8 mouse cellular contexts compared by ENCODE assay signal in genomic region chr11:57696807-57697251, GRCm38 (mm10). TPM values are rescaled to one million over a fixed set of nuclear protein-coding genes. Genes with fewer than 3 reads are reported as not detected.
DNase-seq lines count a peak whose midpoint lies in the region; ATAC-seq lines count a peak whose summit lies in the region.

No protein-coding gene starts in this region.

- DNase-seq in ZHBTc4 (ENCODE audit: low read depth, low spot score), result peak; percentile 17
- DNase-seq in heart, postnatal 25 days (ENCODE audit: low spot score), result peak; percentile 57
- no peak for DNase-seq in urinary bladder, postnatal 4 days (ENCODE audit: low spot score in 2 of 2)
- no peak for DNase-seq in right cerebral cortex, postnatal 25 days
- DNase-seq in cerebellum, adult 18-20 months, result no peak

- H3K9ac ChIP-seq in embryonic facial prominence, embryonic 15.5 days, result no peak overlapping the region
- H3K9ac ChIP-seq in limb, embryonic 15.5 days, result no peak overlapping the region
- no peak overlapping the region for H3K9ac ChIP-seq in intestine, embryonic 16.5 days (ENCODE audit: low read depth, low read length)

- no peak overlapping the region for H3K4me3 ChIP-seq in embryonic facial prominence, embryonic 15.5 days (replicated peaks)
- H3K4me3 ChIP-seq in limb, embryonic 15.5 days, result no peak overlapping the region
- H3K4me3 ChIP-seq in intestine, embryonic 16.5 days (ENCODE audit: low read length), result no peak overlapping the region

- intact Hi-C loops in heart, postnatal 25 days (cut with DNase I), result no loop called here

- no peaks in the 10 kb centered on the region for H3K9me3 ChIP-seq in embryonic facial prominence, embryonic 15.5 days (replicated peaks)
- H3K9me3 ChIP-seq in limb, embryonic 15.5 days, result no peaks in the 10 kb centered on the region
- no peaks in the 10 kb centered on the region for H3K9me3 ChIP-seq in intestine, embryonic 16.5 days (ENCODE audit: control insufficient read depth, low read length)

- 0 out of 2 replicates have a peak, but pooled peaks have one; percentile 11 for ATAC-seq in embryonic facial prominence, embryonic 15.5 days (ENCODE audit: insufficient number of reproducible peaks, low FRiP score, low TSS enrichment, low read depth)
- 0 out of 2 replicates have a peak, but pooled peaks have one; percentile 19 for ATAC-seq in limb, embryonic 15.5 days (ENCODE audit: insufficient number of reproducible peaks, low FRiP score, low TSS enrichment, low read depth)
- no peak for ATAC-seq in intestine, embryonic 16.5 days

- H3K4me2 ChIP-seq in embryonic facial prominence, embryonic 15.5 days (replicated peaks), result no peak overlapping the region
- H3K4me2 ChIP-seq in limb, embryonic 15.5 days, result peak overlapping the region; percentile 15; the same call in 1 of the 2 replicates
- H3K4me2 ChIP-seq in intestine, embryonic 16.5 days (ENCODE audit: low read depth, low read length), result no peak overlapping the region

- 41% methylated on average over 5 of the region's 5 CpGs for WGBS in embryonic facial prominence, embryonic 15.5 days
- 38% methylated on average over 5 of the region's 5 CpGs for WGBS in limb, embryonic 15.5 days
- WGBS in intestine, embryonic 16.5 days, result 59% methylated on average over 5 of the region's 5 CpGs

- peak overlapping the region; percentile 58; the same call in 1 of the 2 replicates for H3K27ac ChIP-seq in embryonic facial prominence, embryonic 15.5 days (replicated peaks)
- H3K27ac ChIP-seq in limb, embryonic 15.5 days, result peak overlapping the region; percentile 67
- no peak overlapping the region for H3K27ac ChIP-seq in intestine, embryonic 16.5 days (ENCODE audit: low read length)

- no peaks in the 10 kb centered on the region for H3K27me3 ChIP-seq in embryonic facial prominence, embryonic 15.5 days
- no peaks in the 10 kb centered on the region for H3K27me3 ChIP-seq in limb, embryonic 15.5 days
- no peaks in the 10 kb centered on the region for H3K27me3 ChIP-seq in intestine, embryonic 16.5 days (replicated peaks; ENCODE audit: control insufficient read depth, insufficient read depth, low read length)

- H3K4me1 ChIP-seq in embryonic facial prominence, embryonic 15.5 days, result peaks cover 16% of the 10 kb centered on the region
- H3K4me1 ChIP-seq in limb, embryonic 15.5 days, result peaks cover 34% of the 10 kb centered on the region
- H3K4me1 ChIP-seq in intestine, embryonic 16.5 days (ENCODE audit: control insufficient read depth, insufficient read depth, low read length), result no peaks in the 10 kb centered on the region; the same call in 1 of the 2 replicates

- H3K36me3 ChIP-seq in embryonic facial prominence, embryonic 15.5 days, result no peaks in the 10 kb centered on the region
- no peaks in the 10 kb centered on the region for H3K36me3 ChIP-seq in limb, embryonic 15.5 days
- H3K36me3 ChIP-seq in intestine, embryonic 16.5 days (ENCODE audit: control insufficient read depth, insufficient read depth, low read length), result no peaks in the 10 kb centered on the region

RNA-seq across cellular contexts. Expression of gene Galnt10, which starts 51.6 kb away (rescaled TPM):
- polyA plus RNA-seq in embryonic facial prominence, embryonic 15.5 days (2015; fragmentation: Nextera tagmentation; extraction: Ambion mirVana), result 26.3 and 27.5 TPM in 2 replicates
- 1 to 10 TPM; 8.4 to 9.0 TPM for total RNA-seq in heart, postnatal 25 days (2021)
- 30.5 and 36.5 TPM in 2 replicates for polyA plus RNA-seq in limb, embryonic 15.5 days (2015; fragmentation: Nextera tagmentation; extraction: Ambion mirVana)
- polyA plus RNA-seq in intestine, embryonic 16.5 days (2015; fragmentation: Nextera tagmentation; extraction: Ambion mirVana), result 16.9 and 17.8 TPM in 2 replicates

Comparison
In these comparisons a context has a peak if more than half of its experiments do, and no peak if none do; other contexts are left out.
1. DNase-seq: peak in ZHBTc4 (single experiment) and heart, postnatal 25 days (single experiment); none in urinary bladder, postnatal 4 days (0 of 2), right cerebral cortex, postnatal 25 days (single experiment) and cerebellum, adult 18-20 months (0 of 2).